ENCODE assay signal across 28 mouse cellular contexts in the genomic region with DNA sequence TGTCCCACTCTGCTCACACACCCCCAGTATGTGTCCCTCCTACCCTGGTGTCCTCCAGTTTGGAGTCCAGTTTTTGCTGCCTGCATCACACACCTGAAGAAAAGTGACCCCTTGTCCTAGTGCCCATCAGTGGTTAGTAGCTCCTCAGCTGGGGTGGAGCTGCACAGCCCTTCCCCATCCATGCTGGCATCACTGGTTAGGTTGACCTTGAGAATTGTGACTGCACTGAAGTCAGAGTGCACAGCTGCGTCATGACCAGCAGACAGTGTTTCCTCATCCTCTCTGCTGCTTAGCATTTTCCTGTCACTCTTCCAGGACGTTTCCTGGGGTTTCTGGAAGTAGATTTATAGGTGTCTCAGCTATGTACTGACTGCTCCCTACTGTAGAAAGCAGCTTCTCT.
A peak's percentile ranks its signal among the peaks of the same experiment; 100 is the strongest.
DNase-seq lines count a peak whose midpoint lies in the region; ATAC-seq and TF ChIP-seq lines count a peak whose summit lies in the region.
"Had no signal": no experiment of that assay in that cellular context is flagged by ENCODE, and none has a peak within 500 bp of the region (broad histone marks: within the 10 kb centered on the region; RNA-seq: fewer than 3 reads in every experiment).

No protein-coding gene starts in this region.

- H3K9ac ChIP-seq in midbrain, embryonic 14.5 days (replicated peaks; ENCODE audit: low read length): no peak overlapping the region
- no peak overlapping the region for H3K9ac ChIP-seq in midbrain, postnatal 0 days (replicated peaks; ENCODE audit: low read length, poor library complexity, severe bottlenecking)
- H3K9ac ChIP-seq: embryonic facial prominence, embryonic 12.5 days; forebrain, postnatal 0 days; heart, embryonic 15.5 days; hindbrain, embryonic 14.5 days; limb, embryonic 15.5 days; midbrain, embryonic 13.5 days; neural tube, embryonic 13.5 days had no signal

- no peaks in the 10 kb centered on the region for H3K27me3 ChIP-seq in midbrain, embryonic 14.5 days (ENCODE audit: control insufficient read depth, insufficient read depth, low read length)
- no peaks in the 10 kb centered on the region for H3K27me3 ChIP-seq in midbrain, postnatal 0 days (ENCODE audit: insufficient read depth, low read length)
- H3K27me3 ChIP-seq: embryonic facial prominence, embryonic 12.5 days; heart, embryonic 15.5 days; limb, embryonic 15.5 days; midbrain, embryonic 13.5 days; neural tube, embryonic 13.5 days had no signal

- 82% methylated on average over 2 of the region's 2 CpGs for WGBS in midbrain, embryonic 14.5 days
- WGBS in midbrain, postnatal 0 days: 80% methylated on average over 2 of the region's 2 CpGs

- H3K4me3 ChIP-seq in midbrain, embryonic 14.5 days (replicated peaks; ENCODE audit: low read depth, low read length): no peak overlapping the region
- no peak overlapping the region for H3K4me3 ChIP-seq in midbrain, postnatal 0 days (ENCODE audit: low read depth, low read length)
- H3K4me3 ChIP-seq: embryonic facial prominence, embryonic 12.5 days; heart, embryonic 15.5 days; limb, embryonic 15.5 days; midbrain, embryonic 13.5 days; myocyte; neural tube, embryonic 13.5 days had no signal

- H3K36me3 ChIP-seq in midbrain, embryonic 14.5 days (ENCODE audit: control insufficient read depth, insufficient read depth, low read length): no peaks in the 10 kb centered on the region
- no peaks in the 10 kb centered on the region for H3K36me3 ChIP-seq in midbrain, postnatal 0 days (ENCODE audit: insufficient read depth, low read length)
- H3K36me3 ChIP-seq: embryonic facial prominence, embryonic 12.5 days; midbrain, embryonic 13.5 days had no signal

- ATAC-seq in cerebellum, adult (ENCODE audit: insufficient number of reproducible peaks, low FRiP score, low TSS enrichment): 0 out of 2 replicates have a peak, but pooled peaks have one; percentile 10
- 0 out of 2 replicates have a peak, but pooled peaks have one; percentile 31 for ATAC-seq in midbrain, embryonic 14.5 days (ENCODE audit: low FRiP score, low TSS enrichment)
- ATAC-seq in midbrain, postnatal 0 days (ENCODE audit: low FRiP score): no peak
- ATAC-seq: forebrain, postnatal 0 days; inflammation-experienced regulatory T-cells, adult 6 months; lung, postnatal 0 days; midbrain, embryonic 13.5 days had no signal

- H3K4me2 ChIP-seq in midbrain, embryonic 14.5 days (ENCODE audit: low read length): no peak overlapping the region
- no peak overlapping the region for H3K4me2 ChIP-seq in midbrain, postnatal 0 days (ENCODE audit: low read depth, low read length, poor library complexity, severe bottlenecking)
- H3K4me2 ChIP-seq: embryonic facial prominence, embryonic 12.5 days; heart, embryonic 15.5 days; hindbrain, embryonic 14.5 days; limb, embryonic 15.5 days; midbrain, embryonic 13.5 days; neural tube, embryonic 13.5 days had no signal

- no peaks in the 10 kb centered on the region for H3K4me1 ChIP-seq in midbrain, embryonic 14.5 days (ENCODE audit: control insufficient read depth, insufficient read depth, low read length)
- H3K4me1 ChIP-seq in midbrain, postnatal 0 days (ENCODE audit: insufficient read depth, low read length): no peaks in the 10 kb centered on the region
- H3K4me1 ChIP-seq: embryonic facial prominence, embryonic 12.5 days; heart, embryonic 15.5 days; limb, embryonic 15.5 days; midbrain, embryonic 13.5 days; neural tube, embryonic 13.5 days had no signal

- no peak for DNase-seq in cerebellum, adult 9-11 months
- no peak for DNase-seq in midbrain, embryonic 14.5 days
- no peak for DNase-seq in midbrain, postnatal 0 days (ENCODE audit: low spot score)
- peak; percentile 6 to 24 for DNase-seq in adrenal gland, postnatal 36 days
- no peak for DNase-seq in Muller cell, postnatal 12 days (ENCODE audit: inconsistent ontology term)
- no peak for DNase-seq in urinary bladder, postnatal 4 days (ENCODE audit: low spot score in 2 of 2)
- DNase-seq: B cell, adult 2 months; cerebellum, adult 11 months; cerebellum, postnatal 14 days; forebrain, postnatal 0 days; gastrocnemius, postnatal 36 days; heart, postnatal 36 days; kidney, adult 18-20 months; left cerebral cortex, postnatal 4 days; retina, postnatal 1 day; right cerebral cortex, postnatal 25 days; spleen, adult 18-20 months had no signal

- no peak overlapping the region for H3K27ac ChIP-seq in midbrain, embryonic 14.5 days (replicated peaks; ENCODE audit: low read depth, low read length)
- no peak overlapping the region for H3K27ac ChIP-seq in midbrain, postnatal 0 days (ENCODE audit: low read depth, low read length)
- H3K27ac ChIP-seq: embryonic facial prominence, embryonic 12.5 days; heart, embryonic 15.5 days; hindbrain, embryonic 14.5 days; kidney, postnatal 0 days; limb, embryonic 15.5 days; midbrain, embryonic 13.5 days; neural tube, embryonic 13.5 days had no signal

- TF ChIP-seq CTCF in midbrain, postnatal 0 days (IDR thresholded peaks at IDR 0.05): no peak

- H3K9me3 ChIP-seq in midbrain, embryonic 14.5 days (ENCODE audit: control insufficient read depth, low read length): no peaks in the 10 kb centered on the region
- H3K9me3 ChIP-seq in midbrain, postnatal 0 days (ENCODE audit: low read length): no peaks in the 10 kb centered on the region
- H3K9me3 ChIP-seq: embryonic facial prominence, embryonic 12.5 days; heart, embryonic 15.5 days; limb, embryonic 15.5 days; midbrain, embryonic 13.5 days; neural tube, embryonic 13.5 days had no signal

Comparison
In these comparisons a context has a peak if more than half of its experiments do, and no peak if none do; other contexts are left out.
1. DNase-seq: peak in adrenal gland, postnatal 36 days (2 of 2); none in cerebellum, adult 9-11 months (single experiment), midbrain, embryonic 14.5 days (single experiment), midbrain, postnatal 0 days (single experiment), Muller cell, postnatal 12 days (single experiment) and urinary bladder, postnatal 4 days (0 of 2).